Mouse (Mus musculus) liver, embryonic 14.5 days (tissue): Measurements from ENCODE around the gene Psmd10.

Experiments
- CTCF ChIP-seq: IDR thresholded peaks from 2 replicates; pipeline ENCODE4 v1.5.1; 2016; ENCODE audit warnings: antibody characterized with exemption, low read depth, control low read depth
- EP300 ChIP-seq: IDR thresholded peaks from 2 replicates; pipeline ENCODE4 v1.6.1; 2016; ENCODE audit warnings: antibody characterized with exemption, low read depth

- TF ChIP-seq CTCF: no peak
- TF ChIP-seq EP300: no peak
These were observed 28.3 kb upstream of the Psmd10 start for GRCm38 (mm10) chrX:140984795-140985194.
